Comparison of ENCODE assay signal across 7 mouse cellular contexts in the genomic region with DNA sequence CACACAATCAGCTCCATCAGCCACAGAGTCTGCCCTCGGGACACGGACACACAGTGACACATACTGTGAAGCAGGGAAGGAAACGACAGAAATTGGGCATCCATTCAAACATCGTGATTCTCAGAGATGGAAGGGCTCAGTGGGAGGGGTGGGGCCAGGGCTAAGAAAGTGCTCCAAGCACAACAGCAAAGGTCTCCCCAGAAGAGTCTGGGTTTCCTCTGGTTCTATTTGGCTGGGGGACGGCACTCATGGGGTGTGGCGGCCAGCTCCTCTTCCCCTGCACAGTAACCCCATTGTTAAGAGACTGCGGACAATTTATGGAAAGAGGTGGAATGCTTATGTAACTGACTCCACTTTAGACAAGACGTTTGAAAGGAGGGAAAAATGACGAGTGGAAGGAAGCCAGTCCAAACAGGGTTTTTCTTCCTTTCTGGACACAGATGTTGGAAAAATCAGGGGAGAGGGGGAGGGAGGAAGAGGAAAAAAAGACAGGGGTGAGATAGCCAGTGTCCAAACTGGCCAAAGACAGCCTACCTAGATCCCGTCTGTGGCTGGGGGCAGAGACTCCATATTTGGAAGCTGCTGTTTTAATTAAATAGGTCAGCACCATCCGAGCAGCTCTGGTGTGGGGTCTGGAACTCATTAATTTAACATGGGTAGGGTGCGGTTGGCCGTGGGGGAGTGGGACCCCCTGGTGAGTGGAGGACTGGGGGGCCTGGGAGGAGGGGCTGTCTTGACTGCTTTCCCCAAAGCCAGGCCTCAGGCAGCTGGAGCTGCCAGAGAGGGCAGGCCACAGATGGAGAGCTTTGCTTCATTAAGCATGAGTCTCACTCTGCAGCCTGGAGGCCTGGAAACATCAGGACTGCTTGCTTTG. TPM values are rescaled to one million over a fixed set of nuclear protein-coding genes. Genes with fewer than 3 reads are reported as not detected.
DNase-seq lines count a peak whose midpoint lies in the region; ATAC-seq and TF ChIP-seq lines count a peak whose summit lies in the region.

No protein-coding gene starts in this region.

- WGBS in kidney, adult 2 months, result 37% methylated on average over 13 of the region's 13 CpGs
- 38% methylated on average over 13 of the region's 13 CpGs for WGBS in midbrain, embryonic 11.5 days

- peak; percentile 82 for ATAC-seq in midbrain, embryonic 11.5 days (ENCODE audit: low FRiP score)
- ATAC-seq in megakaryocyte progenitor cell, adult 5-6 weeks (replicated peaks; ENCODE audit: poor library complexity), result no peak

- H3K4me1 ChIP-seq in kidney, adult 2 months (ENCODE audit: control insufficient read depth, insufficient read depth, low read length), result 0 out of 2 replicates have a peak, but pooled peaks cover 2% of the 10 kb centered on the region
- peaks cover 7% of the 10 kb centered on the region; the same call in 1 of the 2 replicates for H3K4me1 ChIP-seq in midbrain, embryonic 11.5 days (ENCODE audit: control insufficient read depth, insufficient read depth, low read length)

- H3K9me3 ChIP-seq in midbrain, embryonic 11.5 days (ENCODE audit: control insufficient read depth, low read length), result no peaks in the 10 kb centered on the region

- DNase-seq in brain, adult 2 months (ENCODE audit: low read depth, low spot score), result peak; percentile 58
- DNase-seq in embryo, embryonic 11 days, result peak; percentile 78
- DNase-seq in heart, adult 18-20 months, result peak; percentile 80 to 90
- DNase-seq in kidney, adult 2 months, result peak; percentile 75
- DNase-seq in midbrain, embryonic 11.5 days (ENCODE audit: low spot score, missing footprints), result no peak
- no peak for DNase-seq in layer of hippocampus, adult 2 months (ENCODE audit: low spot score in 2 of 2)

- H3K27ac ChIP-seq in kidney, adult 2 months (ENCODE audit: insufficient read depth, low read depth, low read length), result peak overlapping the region; percentile 12; the same call in 1 of the 2 replicates
- peak overlapping the region; percentile 6; the same call in 1 of the 2 replicates for H3K27ac ChIP-seq in midbrain, embryonic 11.5 days (ENCODE audit: low read depth, low read length)
- H3K27ac ChIP-seq in layer of hippocampus, adult 2 months, result no peak overlapping the region

- TF ChIP-seq POLR2A in kidney, adult 2 months (IDR thresholded peaks at IDR 0.05; ENCODE audit: low read depth, low read length), result no peak

- no peak overlapping the region for H3K4me3 ChIP-seq in kidney, adult 2 months (ENCODE audit: insufficient read depth, low read depth, low read length)
- H3K4me3 ChIP-seq in midbrain, embryonic 11.5 days (ENCODE audit: low read depth, low read length), result no peak overlapping the region
- no peak overlapping the region for H3K4me3 ChIP-seq in layer of hippocampus, adult 2 months

- no peak overlapping the region for H3K4me2 ChIP-seq in midbrain, embryonic 11.5 days

- no peak overlapping the region for H3K9ac ChIP-seq in midbrain, embryonic 11.5 days (ENCODE audit: low read length)

- H3K27me3 ChIP-seq in kidney, adult 2 months (replicated peaks; ENCODE audit: control insufficient read depth, insufficient read depth, low read length), result no peaks in the 10 kb centered on the region
- H3K27me3 ChIP-seq in midbrain, embryonic 11.5 days (ENCODE audit: control insufficient read depth, insufficient read depth, low read length), result no peaks in the 10 kb centered on the region

- no peak for TF ChIP-seq CTCF in kidney, adult 2 months (conservative IDR thresholded peaks at IDR 0.05; ENCODE audit: insufficient read depth, insufficient read length, low read depth, low read length)
- TF ChIP-seq CTCF in layer of hippocampus, adult 2 months (conservative IDR thresholded peaks at IDR 0.05), result no peak

- no peaks in the 10 kb centered on the region for H3K36me3 ChIP-seq in kidney, adult 2 months (ENCODE audit: control insufficient read depth, insufficient read depth, low read length)
- H3K36me3 ChIP-seq in midbrain, embryonic 11.5 days (ENCODE audit: control insufficient read depth, insufficient read depth, low read length), result no peaks in the 10 kb centered on the region

RNA-seq across cellular contexts. Expression of gene Sertad4, which starts 32.7 kb away (rescaled TPM):
- total RNA-seq in heart, adult 18-20 months (2021), result 1 to 10 TPM; 2.4 to 2.8 TPM
- 1.6 and 2.6 TPM in 2 replicates for polyA plus RNA-seq in kidney, adult 2 months (2012; rRNA removed)
- 14.3 and 14.9 TPM in 2 replicates for polyA plus RNA-seq in midbrain, embryonic 11.5 days (2014; fragmentation: Nextera tagmentation; extraction: Ambion mirVana)
- total RNA-seq in layer of hippocampus, adult 2 months (2021), result 10 to 100 TPM; 14.2 to 16.9 TPM
- not detected in 2 replicates for total RNA-seq in megakaryocyte progenitor cell, adult 5-6 weeks (2015)
- total RNA-seq in megakaryocyte progenitor cell, adult 5-6 weeks (2017), result not detected in 2 replicates

RNA-seq across cellular contexts. Expression of gene Hhat, which starts 51.9 kb away (rescaled TPM):
- 1 to 10 TPM; 1.6 to 3.3 TPM for total RNA-seq in heart, adult 18-20 months (2021)
- 4.9 and 7.0 TPM in 2 replicates for polyA plus RNA-seq in kidney, adult 2 months (2012; rRNA removed)
- 7.4 and 11.0 TPM in 2 replicates for polyA plus RNA-seq in midbrain, embryonic 11.5 days (2014; fragmentation: Nextera tagmentation; extraction: Ambion mirVana)
- total RNA-seq in layer of hippocampus, adult 2 months (2021), result 1 to 10 TPM; 1.6 TPM
- total RNA-seq in megakaryocyte progenitor cell, adult 5-6 weeks (2015), result 1.5 and 2.0 TPM in 2 replicates
- total RNA-seq in megakaryocyte progenitor cell, adult 5-6 weeks (2017), result 1.7 and 2.6 TPM in 2 replicates

Comparison
In these comparisons a context has a peak if more than half of its experiments do, and no peak if none do; other contexts are left out.
1. DNase-seq: peak in brain, adult 2 months (single experiment), embryo, embryonic 11 days (single experiment), heart, adult 18-20 months (2 of 2) and kidney, adult 2 months (single experiment); none in midbrain, embryonic 11.5 days (single experiment) and layer of hippocampus, adult 2 months (0 of 2).